Mouse (Mus musculus): ENCODE data around the gene Tob1. TPM values are rescaled to one million over a fixed set of nuclear protein-coding genes. Genes with fewer than 3 reads are reported as not detected.

Gene Tob1
- total RNA-seq, 4 experiments from 2014 or later, result 38.2 to 48.1 (median 42.3) TPM

Other genes starting within 250 kb of the Tob1 start
- gene Gm20390, start 243.2 kb upstream of the Tob1 start, total RNA-seq (2022), result 100 to 1,000 TPM in 3 of 4 experiments, 10 to 100 TPM in 1; 98.4 to 117 (median 112) TPM
- 100 to 1,000 TPM in 1 of 4 experiments, 10 to 100 TPM in 3; 87.0 to 108 (median 92.1) TPM for gene Nme1, start 242.9 kb upstream of the Tob1 start, total RNA-seq (2022)
- gene Spag9, start 215.4 kb upstream of the Tob1 start, total RNA-seq (2022), result 100 to 1,000 TPM; 247 to 289 (median 277) TPM
- 1 to 10 TPM; 2.1 to 3.0 (median 2.5) TPM for gene Wfikkn2, start 34.6 kb downstream of the Tob1 start, total RNA-seq (2022)
- gene Gm21885, start 70.4 kb downstream of the Tob1 start, total RNA-seq (2022), result not detected
- 100 to 1,000 TPM in 2 of 4 experiments, 10 to 100 TPM in 2; 83.7 to 111 (median 97.4) TPM for gene Luc7l3, start 110.5 kb downstream of the Tob1 start, total RNA-seq (2022)
- gene Ankrd40, start 116.5 kb downstream of the Tob1 start, total RNA-seq (2022), result 100 to 1,000 TPM; 136 to 147 (median 145) TPM
- 1 to 10 TPM; 2.4 to 8.0 (median 3.4) TPM for gene Abcc3, start 181.5 kb downstream of the Tob1 start, total RNA-seq (2022)

Data from left cerebral cortex, adult 8-10 months (tissue).